Mouse (Mus musculus) kidney, adult 8-10 months (tissue): ENCODE data around the gene Mrpl12.

Experiments
- DNase-seq, 2 experiments: peaks; one replicate each; pipeline ENCODE4 v3.0.0; 2022

The Mrpl12 gene

GRCm38 (mm10) chr11:120483448-120483934, 922 bp upstream of the Mrpl12 start:
- no peak for DNase-seq

- DNase-seq = peak; percentile 77 to 82
These were observed 838 bp downstream of the Mrpl12 start for GRCm38 (mm10) chr11:120485251-120485650.

GRCm38 (mm10) chr11:120488516-120488915, 4.1 kb downstream of the Mrpl12 start:
- DNase-seq = no peak

- DNase-seq = peak; percentile 89 to 96
These were observed 4.8 kb downstream of the Mrpl12 start for GRCm38 (mm10) chr11:120489054-120489761.

GRCm38 (mm10) chr11:120490291-120491046, 6.1 kb downstream of the Mrpl12 start:
- DNase-seq = no peak

- DNase-seq = peak; percentile 93 to 94
These were observed 7.1 kb downstream of the Mrpl12 start, which contains the start of gene Slc25a10 for GRCm38 (mm10) chr11:120491317-120492023. Gene Slc25a10, plus strand, starts transcription at chr11:120491840.

GRCm38 (mm10) chr11:120492024-120492877, 7.8 kb downstream of the Mrpl12 start:
- DNase-seq = peak; percentile 63 to 68

- no peak for DNase-seq
These were observed 8.4 kb downstream of the Mrpl12 start for GRCm38 (mm10) chr11:120492878-120493203.

GRCm38 (mm10) chr11:120493351-120493750, 8.9 kb downstream of the Mrpl12 start:
- peak; percentile 41 to 46 for DNase-seq

GRCm38 (mm10) chr11:120493911-120494310, 9.5 kb downstream of the Mrpl12 start:
- no peak for DNase-seq

- DNase-seq = no peak
These were observed 13.0 kb downstream of the Mrpl12 start for GRCm38 (mm10) chr11:120497436-120497835.

- DNase-seq = no peak
These were observed 13.8 kb downstream of the Mrpl12 start for GRCm38 (mm10) chr11:120498226-120498625.

- no peak for DNase-seq
These were observed 14.5 kb downstream of the Mrpl12 start for GRCm38 (mm10) chr11:120498891-120499290.

- no peak for DNase-seq
These were observed 15.5 kb downstream of the Mrpl12 start for GRCm38 (mm10) chr11:120499894-120500293.

- DNase-seq = peak; percentile 93 to 95
These were observed 15.9 kb downstream of the Mrpl12 start for GRCm38 (mm10) chr11:120500357-120500756.

- no peak for DNase-seq
These were observed 16.6 kb downstream of the Mrpl12 start for GRCm38 (mm10) chr11:120501018-120501417.

- no peak for DNase-seq
These were observed 17.3 kb downstream of the Mrpl12 start for GRCm38 (mm10) chr11:120501701-120502100.

- no peak for DNase-seq
These were observed 21.2 kb downstream of the Mrpl12 start for GRCm38 (mm10) chr11:120505661-120506060.

GRCm38 (mm10) chr11:120506899-120507298, 22.5 kb downstream of the Mrpl12 start:
- DNase-seq = peak in 1 of 2 experiments; percentile 60

GRCm38 (mm10) chr11:120507611-120508289, 23.3 kb downstream of the Mrpl12 start:
- no peak for DNase-seq

- DNase-seq = no peak
These were observed 24.0 kb downstream of the Mrpl12 start for GRCm38 (mm10) chr11:120508290-120508870.
